Mouse (Mus musculus): ENCODE data around the gene Tlr12. TPM values are rescaled to one million over a fixed set of nuclear protein-coding genes. Genes with fewer than 3 reads are reported as not detected.
"Not testable (repeated sequence)": the region's sequence is repeated elsewhere in the genome, so short reads cannot be mapped to it uniquely, and the experiment has no call there.

Tlr12 gene
- 0.41 and 0.60 TPM in 2 replicates for polyA plus RNA-seq (2016; fragmentation: Nextera tagmentation; extraction: Ambion mirVana)

DNA sequence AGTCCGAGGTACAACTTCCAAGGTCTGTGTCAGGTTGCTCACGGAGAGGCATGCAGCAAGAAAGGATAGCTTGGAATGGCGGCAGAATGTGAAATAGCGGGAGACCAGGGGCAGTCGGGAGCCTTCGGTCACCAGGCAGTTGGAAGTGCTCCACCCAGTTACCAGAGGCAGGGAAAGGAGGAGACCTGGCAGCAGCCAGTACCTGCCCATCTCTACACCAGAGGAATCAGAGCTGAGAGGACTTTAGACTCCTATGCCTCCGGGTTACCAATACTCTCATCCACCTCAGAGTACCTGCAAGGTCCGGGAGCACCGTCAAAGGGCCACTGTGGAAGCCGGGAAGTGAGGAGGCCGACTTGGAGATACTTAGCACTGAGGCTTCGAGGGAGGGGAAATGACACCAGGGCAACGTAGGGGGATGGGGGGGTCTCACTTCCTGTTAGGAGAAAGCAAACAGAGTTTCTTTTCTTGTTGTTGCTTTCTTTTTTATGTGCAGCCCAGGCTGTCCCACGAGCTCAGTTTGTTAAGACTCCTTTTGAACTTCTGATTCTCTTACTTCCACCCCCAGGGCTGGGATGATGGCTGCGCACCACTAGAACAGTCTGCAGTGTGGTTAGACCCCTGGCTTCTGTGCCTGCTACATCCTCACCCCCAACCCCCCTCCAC, at the start of gene Tlr12:
TSS of gene Tlr12 (minus strand) at position 374 of the 666 bp plus-strand sequence.
- Histone ChIP-seq H3K9me3 (no peaks in the 10 kb centered on the region), H3K27me3 (replicated peaks; ENCODE audit: low read depth, poor library complexity, severe bottlenecking) (peaks cover 36% of the 10 kb centered on the region), H3K27ac (replicated peaks) (peak within 1 kb of the TSS; percentile 59), H3K36me3 (replicated peaks) (no peaks in the 10 kb centered on the region), H3K4me1 (peaks cover 32% of the 10 kb centered on the region), H3K4me3 (no peak within 1 kb of the TSS)
- 58% methylated on average over 15 of the region's 15 CpGs for WGBS
- no peak for DNase-seq (ENCODE audit: low spot score)

DNA sequence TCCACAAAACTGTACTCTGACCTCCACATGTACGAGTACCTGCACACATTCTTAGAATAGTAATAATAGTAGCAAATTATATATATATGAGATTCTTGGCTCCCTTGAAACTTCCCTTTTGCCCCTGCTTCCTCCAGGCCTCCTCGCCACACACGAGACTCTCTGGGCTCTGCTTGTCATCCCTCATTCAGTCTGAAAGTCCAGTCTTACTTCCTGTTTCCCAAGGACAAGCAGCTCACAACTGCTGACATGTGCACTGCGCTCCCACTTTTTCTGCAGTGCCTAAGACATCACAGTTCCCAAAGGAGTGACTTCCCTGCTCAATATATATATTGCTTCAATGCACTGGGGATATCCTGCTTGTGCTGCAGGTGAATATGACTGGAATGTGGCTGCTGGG, 48.8 kb upstream of the Tlr12 start:
- Histone ChIP-seq H3K4me1 (peaks cover 48% of the 10 kb centered on the region), H3K27me3 (replicated peaks; ENCODE audit: low read depth, poor library complexity, severe bottlenecking) (peaks cover 14% of the 10 kb centered on the region)
- not testable (repeated sequence) for H3K36me3 ChIP-seq (replicated peaks); H3K27ac ChIP-seq (replicated peaks); DNase-seq (ENCODE audit: low spot score); H3K9me3 ChIP-seq; H3K4me3 ChIP-seq
- WGBS: 62% methylated on average over 4 of the region's 4 CpGs

DNA sequence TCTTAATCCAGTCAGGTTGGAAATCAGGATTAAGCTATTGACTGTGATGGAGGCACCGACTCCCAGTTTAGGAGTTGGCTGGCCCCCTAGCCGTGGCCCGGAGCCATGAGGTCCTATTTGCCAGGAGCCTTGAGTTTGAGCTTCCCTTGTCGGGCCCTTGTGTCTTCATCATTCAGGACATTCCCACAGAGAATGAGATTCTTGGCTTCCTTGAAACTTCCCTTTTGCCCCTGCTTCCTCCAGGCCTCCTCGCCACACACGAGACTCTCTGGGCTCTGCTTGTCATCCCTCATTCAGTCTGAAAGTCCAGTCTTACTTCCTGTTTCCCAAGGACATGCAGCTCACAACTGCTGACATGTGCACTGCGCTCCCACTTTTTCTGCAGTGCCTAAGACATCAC, 47.9 kb upstream of the Tlr12 start:
- not testable (repeated sequence) for H3K9me3 ChIP-seq; H3K27ac ChIP-seq (replicated peaks); DNase-seq (ENCODE audit: low spot score); H3K36me3 ChIP-seq (replicated peaks); H3K4me3 ChIP-seq
- 76% methylated on average over 7 of the region's 7 CpGs for WGBS
- H3K4me1 ChIP-seq: peaks cover 43% of the 10 kb centered on the region
- peaks cover 13% of the 10 kb centered on the region for H3K27me3 ChIP-seq (replicated peaks; ENCODE audit: low read depth, poor library complexity, severe bottlenecking)

DNA sequence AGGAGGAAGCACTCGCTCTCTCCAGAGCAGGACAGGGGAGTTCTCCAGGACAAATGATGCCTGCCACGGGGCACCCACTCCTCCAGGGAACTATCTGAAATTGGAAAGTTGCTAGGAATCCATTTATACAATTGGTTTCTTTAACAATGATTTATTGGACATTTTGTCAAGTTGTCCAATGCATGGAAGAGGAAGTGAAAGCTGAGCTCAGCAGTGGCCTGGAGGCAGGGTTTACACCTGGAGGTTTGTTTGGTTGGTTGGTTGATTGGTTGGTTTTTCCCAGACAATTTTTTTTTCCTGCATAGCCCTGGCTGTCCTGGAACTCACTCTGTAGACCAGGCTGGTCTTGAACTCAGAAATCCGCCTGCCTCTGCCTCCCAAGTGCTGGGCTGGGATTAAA, 45.6 kb upstream of the Tlr12 start:
- no peak for DNase-seq (ENCODE audit: low spot score)
- Histone ChIP-seq H3K36me3 (replicated peaks) (no peaks in the 10 kb centered on the region), H3K27me3 (replicated peaks; ENCODE audit: low read depth, poor library complexity, severe bottlenecking) (0 out of 2 replicates have a peak, but pooled peaks cover 7% of the 10 kb centered on the region), H3K27ac (replicated peaks) (no peak overlapping the region), H3K4me3 (no peak overlapping the region), H3K9me3 (no peaks in the 10 kb centered on the region), H3K4me1 (peaks cover 33% of the 10 kb centered on the region)
- 69% methylated on average over 3 of the region's 3 CpGs for WGBS

DNA sequence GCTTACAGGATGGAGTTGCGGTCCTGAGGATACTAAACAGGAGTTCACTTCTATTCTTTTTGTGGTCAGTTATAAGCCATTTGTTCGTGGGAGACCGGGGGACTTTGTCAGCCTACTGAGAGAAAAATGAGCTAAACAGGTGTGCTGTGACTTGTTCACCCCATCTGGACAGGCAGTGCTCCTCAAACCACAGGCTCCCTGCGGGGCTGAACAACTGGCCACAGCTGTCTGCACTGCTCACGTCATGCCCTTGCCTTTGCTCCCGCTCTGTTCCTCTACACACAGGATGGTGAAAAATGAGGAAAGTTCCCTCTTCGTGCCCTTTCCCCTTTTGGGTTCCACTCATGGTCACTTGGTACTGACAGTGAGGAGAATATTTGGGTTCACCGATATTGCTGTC, 42.6 kb upstream of the Tlr12 start:
- no peak for DNase-seq (ENCODE audit: low spot score)
- H3K36me3 ChIP-seq (replicated peaks): no peaks in the 10 kb centered on the region
- H3K4me1 ChIP-seq: peaks cover 13% of the 10 kb centered on the region; the same call in 1 of the 2 replicates
- 86% methylated on average over 8 of the region's 8 CpGs for WGBS
- H3K27me3 ChIP-seq (replicated peaks; ENCODE audit: low read depth, poor library complexity, severe bottlenecking): peaks cover 16% of the 10 kb centered on the region
- H3K4me3 ChIP-seq: no peak overlapping the region
- no peak overlapping the region for H3K27ac ChIP-seq (replicated peaks)
- no peaks in the 10 kb centered on the region for H3K9me3 ChIP-seq

DNA sequence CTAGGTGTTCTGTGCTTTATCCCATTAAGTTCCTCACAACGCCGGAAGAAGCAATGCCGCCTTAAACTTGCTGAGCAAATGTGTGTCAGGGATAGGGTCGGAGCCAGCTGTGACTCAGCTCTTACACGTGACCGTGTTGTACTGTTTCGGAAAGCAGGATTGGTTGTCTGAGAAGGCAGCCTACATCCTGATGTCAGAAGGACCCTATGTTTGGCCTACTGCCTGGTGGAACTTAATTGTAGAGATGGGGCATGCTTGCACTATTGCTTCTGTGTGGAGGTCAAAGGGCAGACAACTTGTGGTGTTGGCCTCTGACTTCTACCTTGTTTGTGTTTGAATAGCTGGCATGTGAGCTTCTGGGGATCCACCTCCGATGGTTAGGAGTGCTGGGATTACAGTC, 41.8 kb upstream of the Tlr12 start:
- no peak overlapping the region for H3K4me3 ChIP-seq
- no peak overlapping the region for H3K27ac ChIP-seq (replicated peaks)
- peaks cover 22% of the 10 kb centered on the region for H3K4me1 ChIP-seq
- peaks cover 24% of the 10 kb centered on the region for H3K27me3 ChIP-seq (replicated peaks; ENCODE audit: low read depth, poor library complexity, severe bottlenecking)
- no peaks in the 10 kb centered on the region for H3K36me3 ChIP-seq (replicated peaks)
- DNase-seq (ENCODE audit: low spot score): no peak
- WGBS: 89% methylated on average over 8 of the region's 8 CpGs
- H3K9me3 ChIP-seq: no peaks in the 10 kb centered on the region

DNA sequence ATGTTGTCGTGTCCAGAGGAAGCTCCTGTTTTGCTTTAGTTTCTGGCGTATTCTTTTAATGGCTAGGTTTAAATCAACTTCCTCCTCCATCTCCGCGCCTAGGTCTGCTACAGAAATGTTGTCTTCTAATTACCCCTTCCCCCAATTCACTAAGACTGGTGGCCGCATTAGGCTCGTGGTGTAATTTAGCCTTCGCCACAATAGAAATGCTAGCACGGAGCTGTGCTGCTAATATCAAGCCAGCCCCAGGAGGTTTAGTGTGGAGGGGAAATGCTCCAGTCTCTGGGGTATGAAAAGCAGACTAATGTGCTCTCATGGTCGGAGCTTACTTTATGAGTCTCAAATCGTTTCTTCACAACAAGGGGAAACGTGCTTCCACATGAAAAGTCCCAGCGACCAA, 37.0 kb upstream of the Tlr12 start:
- Histone ChIP-seq H3K36me3 (replicated peaks) (no peaks in the 10 kb centered on the region), H3K4me1 (peaks cover 51% of the 10 kb centered on the region), H3K27ac (replicated peaks) (0 out of 2 replicates have a peak overlapping the region, but pooled peaks have one; percentile 82), H3K9me3 (no peaks in the 10 kb centered on the region), H3K4me3 (peak overlapping the region; percentile 78), H3K27me3 (replicated peaks; ENCODE audit: low read depth, poor library complexity, severe bottlenecking) (peaks cover 31% of the 10 kb centered on the region)
- no peak for DNase-seq (ENCODE audit: low spot score)
- 8% methylated on average over 12 of the region's 12 CpGs for WGBS

DNA sequence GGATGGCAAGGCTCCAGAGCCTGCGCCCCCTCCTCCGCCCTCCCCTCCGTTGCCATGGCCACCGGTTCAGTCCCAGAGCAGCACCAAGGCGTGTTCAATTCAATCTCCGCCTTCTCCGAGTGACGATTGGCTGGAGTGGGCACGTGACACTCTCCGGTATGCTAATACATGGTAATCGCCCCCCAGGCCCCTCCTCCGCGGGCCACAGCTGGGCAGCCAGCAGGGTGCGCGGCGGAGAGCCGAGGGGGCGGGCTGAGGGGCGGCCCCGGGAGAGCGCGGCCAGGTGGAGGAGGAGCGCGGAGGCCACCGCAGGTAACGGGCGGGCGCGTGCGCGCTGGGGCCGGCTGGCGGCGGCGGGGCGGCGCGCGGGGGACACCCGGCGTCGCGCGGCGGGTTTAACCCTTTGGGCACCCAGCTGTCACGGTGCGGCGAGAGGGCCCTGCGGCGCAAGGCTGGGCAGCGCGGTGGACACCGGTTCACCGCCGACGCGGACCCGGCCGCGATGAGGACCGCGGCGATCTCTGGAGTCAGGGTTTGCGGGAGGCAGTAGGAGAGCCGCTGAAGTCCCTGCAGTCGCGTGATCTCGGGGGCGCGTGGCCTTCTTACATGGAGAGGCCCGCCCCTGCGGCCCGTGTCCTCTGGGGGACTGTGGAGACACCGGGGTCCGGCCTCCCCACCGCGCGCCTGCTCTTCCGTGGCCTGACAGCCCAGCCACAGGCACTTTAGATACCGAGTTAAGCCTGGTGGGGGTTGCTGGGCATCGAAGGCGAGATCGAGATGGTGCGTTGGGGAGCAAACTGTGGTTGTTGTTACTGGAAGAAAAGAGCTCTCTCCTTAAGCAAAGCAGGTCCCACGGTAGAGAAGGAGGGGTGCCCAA, 36.3 kb upstream of the Tlr12 start, which contains the start of gene Phc2:
TSS of gene Phc2 (plus strand) at position 198 of the 877 bp plus-strand sequence.
- peak within 1 kb of the TSS; percentile 78 for H3K4me3 ChIP-seq
- DNase-seq (ENCODE audit: low spot score): peak; percentile 98
- no peaks in the 10 kb centered on the region for H3K9me3 ChIP-seq
- WGBS: under 1% methylated on average over 85 of the region's 85 CpGs
- H3K36me3 ChIP-seq (replicated peaks): no peaks in the 10 kb centered on the region
- H3K27ac ChIP-seq (replicated peaks): peak within 1 kb of the TSS; percentile 82
- H3K4me1 ChIP-seq: peaks cover 58% of the 10 kb centered on the region
- H3K27me3 ChIP-seq (replicated peaks; ENCODE audit: low read depth, poor library complexity, severe bottlenecking): peaks cover 31% of the 10 kb centered on the region

DNA sequence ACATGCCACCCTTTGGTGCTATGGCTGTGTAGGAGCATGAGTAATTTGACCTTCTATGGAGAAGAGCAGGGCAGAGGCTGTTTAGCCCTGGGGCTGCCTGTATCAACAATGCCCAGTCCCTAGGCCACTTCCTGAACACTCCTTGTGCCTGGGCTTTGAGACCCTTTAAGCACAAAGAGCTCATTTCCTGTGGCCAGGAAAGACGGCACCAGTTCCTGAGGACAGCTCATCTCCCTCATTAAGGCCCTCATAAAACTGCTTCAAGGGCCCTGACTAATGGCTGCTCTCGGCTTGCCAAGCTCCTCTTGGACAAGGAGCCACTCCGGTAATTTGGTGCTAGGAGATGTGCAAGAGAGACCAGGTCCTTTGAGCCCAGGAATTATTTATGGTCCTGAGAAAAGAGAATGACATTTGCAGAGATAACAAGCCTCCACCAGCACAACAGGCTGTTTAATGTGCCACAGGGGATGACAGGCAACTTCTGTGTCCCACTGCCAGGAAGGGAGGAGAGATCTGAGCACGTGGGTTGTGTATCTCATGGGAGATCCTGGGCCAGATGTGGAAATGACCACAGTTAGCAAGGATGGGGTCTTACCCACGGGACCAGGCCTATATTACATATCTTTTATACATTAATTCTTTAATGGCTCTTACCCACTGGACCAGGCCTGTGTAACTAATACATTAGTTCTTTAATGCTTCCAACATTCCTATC, 34.3 kb upstream of the Tlr12 start:
- H3K27ac ChIP-seq (replicated peaks): peak overlapping the region; percentile 57
- no peak overlapping the region for H3K4me3 ChIP-seq
- H3K4me1 ChIP-seq: peaks cover 76% of the 10 kb centered on the region
- DNase-seq (ENCODE audit: low spot score): no peak
- no peaks in the 10 kb centered on the region for H3K36me3 ChIP-seq (replicated peaks)
- 54% methylated on average over 5 of the region's 5 CpGs for WGBS
- H3K9me3 ChIP-seq: no peaks in the 10 kb centered on the region
- peaks cover 31% of the 10 kb centered on the region for H3K27me3 ChIP-seq (replicated peaks; ENCODE audit: low read depth, poor library complexity, severe bottlenecking)

DNA sequence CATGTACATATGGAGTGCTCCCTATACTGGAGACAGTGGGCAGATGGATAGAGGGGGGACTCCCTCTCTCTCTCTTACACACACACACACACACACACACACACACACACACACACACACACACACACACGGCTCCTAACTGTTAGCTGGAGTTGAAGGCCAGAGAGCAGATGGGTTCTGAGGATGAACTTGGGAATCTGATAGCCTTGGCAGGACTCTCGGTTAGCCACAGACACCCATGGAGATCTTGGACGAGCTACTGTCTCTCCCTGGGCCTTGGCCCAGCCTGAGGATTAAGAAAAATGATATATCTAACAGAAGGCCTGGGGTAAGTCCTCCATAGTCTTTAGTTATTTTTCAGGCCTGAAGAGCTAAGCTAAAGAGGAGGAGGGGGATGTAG, 33.1 kb upstream of the Tlr12 start:
- Histone ChIP-seq H3K4me1 (peaks cover 84% of the 10 kb centered on the region), H3K27me3 (replicated peaks; ENCODE audit: low read depth, poor library complexity, severe bottlenecking) (peaks cover 20% of the 10 kb centered on the region), H3K4me3 (no peak overlapping the region), H3K27ac (replicated peaks) (0 out of 2 replicates have a peak overlapping the region, but pooled peaks have one; percentile 8), H3K9me3 (no peaks in the 10 kb centered on the region), H3K36me3 (replicated peaks) (no peaks in the 10 kb centered on the region)
- WGBS: 75% methylated on average over 3 of the region's 3 CpGs
- no peak for DNase-seq (ENCODE audit: low spot score)

DNA sequence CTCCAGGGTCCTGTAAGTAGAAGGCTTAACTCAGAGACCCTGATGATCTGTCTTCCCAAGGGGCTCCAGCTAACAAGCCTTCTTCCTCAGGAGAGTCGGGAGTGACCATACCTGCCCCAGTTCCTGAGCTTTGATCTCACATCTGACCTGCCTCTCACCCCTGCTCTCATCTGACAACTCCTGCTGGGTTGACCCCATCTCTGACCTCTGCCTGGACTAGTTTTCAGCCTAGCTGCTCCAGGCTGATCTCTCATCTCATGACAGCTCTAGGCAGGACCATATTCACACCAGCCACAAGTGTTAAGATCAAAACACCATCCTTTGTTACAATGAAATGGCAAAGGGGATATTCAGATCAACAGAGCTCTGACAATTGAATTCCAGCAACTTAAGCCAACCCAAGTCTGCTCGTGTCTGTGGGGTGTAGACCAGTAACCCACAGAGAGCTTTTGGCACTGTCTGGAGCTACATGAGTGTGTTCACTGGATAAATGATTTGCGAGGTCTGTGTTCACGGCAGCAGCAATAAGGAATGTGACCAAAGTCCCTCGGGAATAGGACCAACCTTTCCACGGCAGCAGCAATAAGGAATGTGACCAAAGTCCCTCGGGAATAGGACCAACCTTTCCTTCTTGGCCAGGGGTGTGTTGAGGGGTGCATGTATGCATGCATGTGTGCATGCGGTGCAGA, 30.3 kb upstream of the Tlr12 start:
- H3K4me3 ChIP-seq: no peak overlapping the region
- H3K9me3 ChIP-seq: no peaks in the 10 kb centered on the region
- H3K27ac ChIP-seq (replicated peaks): 0 out of 2 replicates have a peak overlapping the region, but pooled peaks have one; percentile 10
- 59% methylated on average over 8 of the region's 8 CpGs for WGBS
- no peak for DNase-seq (ENCODE audit: low spot score)
- peaks cover 77% of the 10 kb centered on the region for H3K4me1 ChIP-seq
- H3K27me3 ChIP-seq (replicated peaks; ENCODE audit: low read depth, poor library complexity, severe bottlenecking): no peaks in the 10 kb centered on the region
- no peaks in the 10 kb centered on the region for H3K36me3 ChIP-seq (replicated peaks)

DNA sequence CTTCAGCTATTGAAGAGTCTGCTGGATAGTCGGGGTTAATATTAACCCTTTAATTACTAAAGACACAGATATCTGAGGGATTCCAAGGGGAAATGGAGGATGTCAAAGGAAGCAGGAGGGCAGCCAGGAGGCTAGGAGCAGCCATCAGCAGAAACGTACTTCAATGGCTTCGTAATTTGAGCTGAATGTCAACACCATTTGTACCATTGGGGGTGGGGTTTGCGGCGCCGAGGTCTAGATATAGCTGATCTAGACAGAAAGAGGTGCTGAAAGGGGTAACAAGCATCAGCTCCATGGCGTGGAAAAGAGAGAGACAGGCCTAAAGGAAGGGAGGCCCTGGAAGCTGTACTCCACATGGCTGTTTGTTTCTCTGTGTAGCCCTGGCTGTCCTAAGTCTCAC, 28.3 kb upstream of the Tlr12 start:
- WGBS: 37% methylated on average over 7 of the region's 7 CpGs
- H3K4me3 ChIP-seq: no peak overlapping the region
- no peaks in the 10 kb centered on the region for H3K36me3 ChIP-seq (replicated peaks)
- H3K4me1 ChIP-seq: peaks cover 74% of the 10 kb centered on the region
- DNase-seq (ENCODE audit: low spot score): peak; percentile 40
- peak overlapping the region; percentile 20; the same call in 1 of the 2 replicates for H3K27ac ChIP-seq (replicated peaks)
- no peaks in the 10 kb centered on the region for H3K9me3 ChIP-seq
- no peaks in the 10 kb centered on the region; the same call in 1 of the 2 replicates for H3K27me3 ChIP-seq (replicated peaks; ENCODE audit: low read depth, poor library complexity, severe bottlenecking)

Data from embryonic facial prominence, embryonic 10.5 days (tissue).